Mouse (Mus musculus) right cerebral cortex, adult 18-20 months (tissue): Measurements from ENCODE around the gene Ifi209.
"Not testable (repeated sequence)": the region's sequence is repeated elsewhere in the genome, so short reads cannot be mapped to it uniquely, and the experiment has no call there.

Experiments
- DNase-seq: peaks from one replicate; pipeline ENCODE4 v3.0.0; 2022; ENCODE audit warnings: mixed read lengths

Gene Ifi209

GRCm38 (mm10) chr1:173630622-173631021 is at the start of gene Ifi209:
TSS of gene Ifi209 (plus strand) at chr1:173630917.
- DNase-seq = not testable (repeated sequence)

- not testable (repeated sequence) for DNase-seq
Observed at GRCm38 (mm10) chr1:173589698-173590097, 41.0 kb upstream of the Ifi209 start.

GRCm38 (mm10) chr1:173598838-173599494 is 31.8 kb upstream of the Ifi209 start, which contains the start of gene Ifi213:
TSS of gene Ifi213 (minus strand) at chr1:173599274.
- DNase-seq = not testable (repeated sequence)

- DNase-seq = not testable (repeated sequence)
Observed at GRCm38 (mm10) chr1:173610291-173610690, 20.4 kb upstream of the Ifi209 start.

GRCm38 (mm10) chr1:173622216-173622615 is 8.5 kb upstream of the Ifi209 start:
- DNase-seq = not testable (repeated sequence)

GRCm38 (mm10) chr1:173624052-173624451 is 6.7 kb upstream of the Ifi209 start:
- no peak for DNase-seq

GRCm38 (mm10) chr1:173626686-173627085 is 4.0 kb upstream of the Ifi209 start:
- no peak for DNase-seq

GRCm38 (mm10) chr1:173633969-173634645 is 3.4 kb downstream of the Ifi209 start:
- DNase-seq = no peak

- DNase-seq = no peak
Observed at GRCm38 (mm10) chr1:173645393-173645792, 14.7 kb downstream of the Ifi209 start.

- no peak for DNase-seq
Observed at GRCm38 (mm10) chr1:173657973-173658372, 27.3 kb downstream of the Ifi209 start.

- DNase-seq = not testable (repeated sequence)
Observed at GRCm38 (mm10) chr1:173673458-173674097, 42.9 kb downstream of the Ifi209 start, which contains the start of gene Ifi208. TSS of gene Ifi208 (plus strand) at chr1:173673675.

- not testable (repeated sequence) for DNase-seq
Observed at GRCm38 (mm10) chr1:173678605-173679004, 47.9 kb downstream of the Ifi209 start.

- no peak for DNase-seq
Observed at GRCm38 (mm10) chr1:173694270-173694669, 63.6 kb downstream of the Ifi209 start.
